Mouse (Mus musculus) ES-E14 (cell line): Measurements from ENCODE around the gene Gm884.

Experiments
- CHD2 ChIP-seq: IDR thresholded peaks from 2 replicates; pipeline ENCODE4 v1.6.1; 2014; ENCODE audit warnings: mild to moderate bottlenecking, low read depth, low read length, inconsistent platforms
- HCFC1 ChIP-seq: IDR thresholded peaks from 2 replicates; pipeline ENCODE4 v1.6.1; 2012; ENCODE audit warnings: low read length, inconsistent platforms, borderline replicate concordance; ENCODE audit not compliant: insufficient read depth
- MAFK ChIP-seq: IDR thresholded peaks from 2 replicates; pipeline ENCODE4 v1.6.1; 2014; ENCODE audit warnings: mild to moderate bottlenecking, low read depth, low read length, inconsistent platforms; ENCODE audit not compliant: insufficient read depth
- ZC3H11A ChIP-seq: IDR thresholded peaks from 2 replicates; pipeline ENCODE4 v1.6.1; 2012; ENCODE audit warnings: low read depth, mild to moderate bottlenecking, inconsistent platforms, low read length, borderline replicate concordance
- ZNF384 ChIP-seq: IDR thresholded peaks from 2 replicates; pipeline ENCODE4 v1.6.1; 2012; ENCODE audit warnings: low read depth, low read length, inconsistent platforms

GRCm38 (mm10) chr11:103665695-103666094, 44.8 kb upstream of the Gm884 start:
- no peak for TF ChIP-seq CHD2
- TF ChIP-seq ZNF384: no peak
- TF ChIP-seq ZC3H11A: no peak
- no peak for TF ChIP-seq HCFC1
- TF ChIP-seq MAFK: no peak
